Mouse (Mus musculus) midbrain, embryonic 13.5 days (tissue): ENCODE measurements around the gene Pgap3. TPM values are rescaled to one million over a fixed set of nuclear protein-coding genes. Genes with fewer than 3 reads are reported as not detected.

Source experiments
- ATAC-seq: fragments of 200-750 bp; cut with Nextera tagmentation; 2 replicates; pipeline ENCODE4 v1.8.0; 2017; ENCODE audit warnings: mild to moderate bottlenecking, moderate TSS enrichment, moderate library complexity
- H3K27ac ChIP-seq: fragments of 300-500 bp; sonication (generic); 2 replicates; pipeline ENCODE4 v1.5.1; 2015; ENCODE audit warnings: inconsistent platforms, mild to moderate bottlenecking, moderate library complexity
- H3K27me3 ChIP-seq: fragments of 300-500 bp; sonication (generic); 2 replicates; pipeline ENCODE4 v1.6.1; 2015; ENCODE audit warnings: mild to moderate bottlenecking, inconsistent platforms
- H3K36me3 ChIP-seq: fragments of 300-500 bp; sonication (generic); 2 replicates; pipeline ENCODE4 v1.6.1; 2015; ENCODE audit warnings: mild to moderate bottlenecking, inconsistent platforms
- H3K4me1 ChIP-seq: fragments of 300-500 bp; sonication (generic); replicated peaks from 2 replicates; pipeline ENCODE4 v1.6.1; 2015; ENCODE audit warnings: inconsistent platforms
- H3K4me2 ChIP-seq: fragments of 300-500 bp; sonication (generic); replicated peaks from 2 replicates; pipeline ENCODE4 v1.6.1; 2015; ENCODE audit warnings: moderate library complexity, mild to moderate bottlenecking, inconsistent platforms
- H3K4me3 ChIP-seq: fragments of 300-500 bp; sonication (generic); replicated peaks from 2 replicates; pipeline ENCODE4 v1.5.1; 2015; ENCODE audit warnings: mild to moderate bottlenecking, inconsistent platforms
- H3K9ac ChIP-seq: fragments of 300-500 bp; sonication (generic); replicated peaks from 2 replicates; pipeline ENCODE4 v1.6.1; 2015; ENCODE audit warnings: mild to moderate bottlenecking, inconsistent platforms
- H3K9me3 ChIP-seq: fragments of 300-500 bp; sonication (generic); 2 replicates; pipeline ENCODE4 v1.6.1; 2016; ENCODE audit warnings: mild to moderate bottlenecking, inconsistent platforms
- WGBS: fragments of 180-500 bp; shearing (Covaris S2); methylation state at CpG from one replicate; pipeline ENCODE4 v1.1.7; 2015; 5-methylcytosine and 5-hydroxymethylcytosine counted together
- polyA plus RNA-seq: library from polyadenylated mRNA; unstranded; fragments of >200 nt; fragmentation: Nextera tagmentation; extraction: Ambion mirVana; gene quantifications from 2 replicates; pipeline ENCODE4 v1.2.1, GENCODE M21; 2015

The Pgap3 gene
- polyA plus RNA-seq = 9.2 and 10.7 TPM in 2 replicates

GRCm38 (mm10) chr11:98400161-98400726 lies at the start of gene Pgap3:
Gene Pgap3 (minus strand): TSS chr11:98400490.
- H3K4me2 ChIP-seq = peak within 1 kb of the TSS; percentile 68
- H3K4me3 ChIP-seq = peak within 1 kb of the TSS; percentile 64
- H3K27me3 ChIP-seq = peaks cover 12% of the 10 kb centered on the region
- no peaks in the 10 kb centered on the region for H3K9me3 ChIP-seq
- peak within 1 kb of the TSS; percentile 76 for H3K9ac ChIP-seq
- peaks cover 14% of the 10 kb centered on the region for H3K4me1 ChIP-seq
- peak within 1 kb of the TSS; percentile 98 for H3K27ac ChIP-seq
- whole genome bisulfite sequencing = under 1% methylated on average over 40 of the region's 40 CpGs
- peaks cover 7% of the 10 kb centered on the region for H3K36me3 ChIP-seq
- ATAC-seq = peak; percentile 94

GRCm38 (mm10) chr11:98449419-98449818 lies 49.1 kb upstream of the Pgap3 start:
- ATAC-seq = no peak
- H3K9me3 ChIP-seq = no peaks in the 10 kb centered on the region
- H3K4me3 ChIP-seq = no peak overlapping the region
- no peak overlapping the region for H3K9ac ChIP-seq
- peaks cover 43% of the 10 kb centered on the region for H3K27me3 ChIP-seq
- H3K36me3 ChIP-seq = no peaks in the 10 kb centered on the region
- H3K4me1 ChIP-seq = peaks cover 6% of the 10 kb centered on the region
- 80% methylated on average over 3 of the region's 3 CpGs for WGBS
- no peak overlapping the region for H3K27ac ChIP-seq
- no peak overlapping the region for H3K4me2 ChIP-seq

- H3K36me3 ChIP-seq = no peaks in the 10 kb centered on the region
- H3K9ac ChIP-seq = no peak overlapping the region
- peaks cover 43% of the 10 kb centered on the region for H3K27me3 ChIP-seq
- 54% methylated on average over 10 of the region's 13 CpGs for WGBS
- no peak overlapping the region for H3K4me2 ChIP-seq
- H3K27ac ChIP-seq = no peak overlapping the region
- no peak overlapping the region for H3K4me3 ChIP-seq
- no peak for ATAC-seq
- H3K9me3 ChIP-seq = no peaks in the 10 kb centered on the region
- peaks cover 6% of the 10 kb centered on the region for H3K4me1 ChIP-seq
These were observed 48.0 kb upstream of the Pgap3 start for GRCm38 (mm10) chr11:98448191-98448790.

- no peaks in the 10 kb centered on the region for H3K36me3 ChIP-seq
- H3K27ac ChIP-seq = no peak overlapping the region
- ATAC-seq = no peak
- 0 out of 2 replicates have a peak overlapping the region, but pooled peaks have one; percentile 5 for H3K4me2 ChIP-seq
- peaks cover 43% of the 10 kb centered on the region for H3K27me3 ChIP-seq
- no peak overlapping the region for H3K9ac ChIP-seq
- no peak overlapping the region for H3K4me3 ChIP-seq
- peaks cover 6% of the 10 kb centered on the region for H3K4me1 ChIP-seq
- 14% methylated on average over 7 of the region's 7 CpGs for WGBS
- no peaks in the 10 kb centered on the region for H3K9me3 ChIP-seq
These were observed 47.2 kb upstream of the Pgap3 start for GRCm38 (mm10) chr11:98447475-98447834.

DNA sequence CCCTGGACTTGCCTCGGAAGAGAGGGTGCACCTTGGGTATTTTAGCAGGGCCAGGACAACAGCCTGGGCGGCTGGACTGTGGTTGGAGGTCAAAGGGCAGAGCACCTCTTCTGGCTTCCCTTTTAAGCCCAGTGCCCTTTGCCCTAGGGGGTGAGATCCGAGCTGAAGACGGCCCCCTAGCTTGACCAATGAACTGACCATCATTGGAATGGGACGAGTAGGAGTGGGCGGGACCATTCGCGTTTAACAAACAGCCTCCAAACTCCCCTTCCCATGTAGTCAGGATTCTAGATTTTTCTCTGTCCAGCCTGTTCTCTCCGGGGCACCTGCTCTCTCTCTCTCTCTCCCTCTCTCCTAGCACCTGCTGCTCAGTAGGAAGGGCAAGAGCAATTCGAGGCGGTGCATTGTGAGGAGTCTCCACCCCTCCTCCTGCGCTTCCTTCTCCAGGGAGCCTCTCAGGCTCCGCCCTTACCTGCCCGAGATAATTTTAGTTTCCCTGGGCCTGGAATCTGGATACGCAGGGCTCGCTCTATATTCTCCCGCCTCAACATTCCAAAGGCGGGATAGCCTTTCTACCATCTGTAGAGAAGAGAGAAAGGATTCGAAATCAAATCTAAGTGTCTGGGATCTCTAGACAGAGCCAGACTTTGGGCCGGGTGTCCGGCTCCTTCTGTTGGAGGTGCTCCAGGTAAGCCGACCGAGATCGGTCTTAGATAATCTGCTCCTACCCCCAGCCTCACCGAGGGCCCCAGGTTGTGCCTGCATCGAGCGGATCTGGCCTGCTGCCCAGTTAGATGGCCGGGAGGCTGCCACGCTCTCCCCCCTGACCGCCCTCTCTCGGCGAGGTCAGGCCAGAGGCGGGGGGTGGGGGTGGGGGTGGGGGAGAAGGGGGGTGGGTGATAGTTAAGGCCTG lies 46.5 kb upstream of the Pgap3 start:
- no peaks in the 10 kb centered on the region for H3K9me3 ChIP-seq
- peak overlapping the region; percentile 5; the same call in 1 of the 2 replicates for H3K4me2 ChIP-seq
- no peak overlapping the region for H3K9ac ChIP-seq
- H3K36me3 ChIP-seq = no peaks in the 10 kb centered on the region
- 1% methylated on average over 31 of the region's 33 CpGs for WGBS
- peaks cover 6% of the 10 kb centered on the region for H3K4me1 ChIP-seq
- H3K27me3 ChIP-seq = peaks cover 43% of the 10 kb centered on the region
- H3K27ac ChIP-seq = no peak overlapping the region
- ATAC-seq = no peak
- H3K4me3 ChIP-seq = no peak overlapping the region

- ATAC-seq = no peak
- peaks cover 6% of the 10 kb centered on the region for H3K4me1 ChIP-seq
- no peak within 1 kb of the TSS for H3K9ac ChIP-seq
- 11% methylated on average over 5 of the region's 5 CpGs for WGBS
- H3K4me2 ChIP-seq = peak within 1 kb of the TSS; percentile 5; the same call in 1 of the 2 replicates
- H3K36me3 ChIP-seq = no peaks in the 10 kb centered on the region
- no peak within 1 kb of the TSS for H3K4me3 ChIP-seq
- H3K27ac ChIP-seq = no peak within 1 kb of the TSS
- peaks cover 43% of the 10 kb centered on the region for H3K27me3 ChIP-seq
- no peaks in the 10 kb centered on the region for H3K9me3 ChIP-seq
These were observed 45.9 kb upstream of the Pgap3 start, which contains the start of gene Grb7 for GRCm38 (mm10) chr11:98446213-98446561. Gene Grb7 (plus strand): TSS chr11:98446394.

GRCm38 (mm10) chr11:98445679-98446078 lies 45.4 kb upstream of the Pgap3 start:
- H3K27me3 ChIP-seq = peaks cover 43% of the 10 kb centered on the region
- 66% methylated on average over 4 of the region's 4 CpGs for WGBS
- no peak overlapping the region for H3K27ac ChIP-seq
- ATAC-seq = no peak
- no peaks in the 10 kb centered on the region for H3K36me3 ChIP-seq
- H3K4me2 ChIP-seq = no peak overlapping the region
- H3K4me1 ChIP-seq = peaks cover 6% of the 10 kb centered on the region
- no peak overlapping the region for H3K4me3 ChIP-seq
- H3K9me3 ChIP-seq = no peaks in the 10 kb centered on the region
- H3K9ac ChIP-seq = no peak overlapping the region

DNA sequence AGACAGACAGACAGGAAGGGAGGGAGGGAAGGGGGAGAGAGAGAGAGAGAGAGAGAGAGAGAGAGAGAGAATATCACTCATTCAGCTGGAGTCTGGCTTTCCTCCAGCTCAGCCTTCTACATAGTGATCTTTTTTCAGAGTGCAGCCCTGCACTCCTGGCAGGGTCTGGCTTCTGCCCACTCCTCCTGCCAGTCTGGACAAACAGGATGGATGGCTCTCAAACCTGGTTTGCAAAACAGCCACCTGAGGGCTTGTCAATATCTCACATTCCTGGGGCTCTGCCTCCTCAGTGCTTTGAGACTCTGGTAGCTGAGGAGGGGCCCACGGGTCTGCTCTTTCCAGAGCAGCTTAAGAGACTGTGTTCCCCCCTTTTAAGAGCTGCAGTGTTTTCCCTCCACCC lies 44.9 kb upstream of the Pgap3 start:
- no peak for ATAC-seq
- H3K36me3 ChIP-seq = no peaks in the 10 kb centered on the region
- H3K4me1 ChIP-seq = peaks cover 6% of the 10 kb centered on the region
- 50% methylated on average over 1 of the region's 1 CpGs for whole genome bisulfite sequencing
- no peak overlapping the region for H3K4me2 ChIP-seq
- no peak overlapping the region for H3K4me3 ChIP-seq
- no peak overlapping the region for H3K27ac ChIP-seq
- no peaks in the 10 kb centered on the region for H3K9me3 ChIP-seq
- peaks cover 43% of the 10 kb centered on the region for H3K27me3 ChIP-seq
- no peak overlapping the region for H3K9ac ChIP-seq

DNA sequence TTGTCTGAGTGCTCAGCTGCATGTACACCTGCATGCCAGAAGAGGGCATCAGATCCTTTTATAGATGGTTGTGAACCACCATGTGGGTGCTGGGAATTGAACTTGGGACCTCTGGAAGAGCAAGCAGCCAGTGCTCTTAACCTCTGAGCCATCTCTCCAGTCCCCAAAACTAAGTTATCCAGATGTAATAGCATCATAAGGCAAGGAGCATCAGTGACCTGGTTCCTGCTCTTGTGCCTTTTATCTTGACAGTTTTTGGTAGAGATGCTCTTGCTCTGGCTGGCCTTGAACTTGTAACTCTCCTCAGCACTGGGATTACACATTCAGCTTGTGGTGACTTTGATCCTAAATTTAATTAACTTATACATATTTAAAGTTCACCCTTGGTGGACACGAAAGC lies 43.4 kb upstream of the Pgap3 start:
- peaks cover 35% of the 10 kb centered on the region for H3K27me3 ChIP-seq
- no peaks in the 10 kb centered on the region for H3K36me3 ChIP-seq
- no peak overlapping the region for H3K4me2 ChIP-seq
- no peak overlapping the region for H3K9ac ChIP-seq
- no peaks in the 10 kb centered on the region for H3K9me3 ChIP-seq
- peaks cover 6% of the 10 kb centered on the region for H3K4me1 ChIP-seq
- no peak for ATAC-seq
- 100% methylated on average over 1 of the region's 1 CpGs for WGBS
- H3K4me3 ChIP-seq = no peak overlapping the region
- no peak overlapping the region for H3K27ac ChIP-seq

DNA sequence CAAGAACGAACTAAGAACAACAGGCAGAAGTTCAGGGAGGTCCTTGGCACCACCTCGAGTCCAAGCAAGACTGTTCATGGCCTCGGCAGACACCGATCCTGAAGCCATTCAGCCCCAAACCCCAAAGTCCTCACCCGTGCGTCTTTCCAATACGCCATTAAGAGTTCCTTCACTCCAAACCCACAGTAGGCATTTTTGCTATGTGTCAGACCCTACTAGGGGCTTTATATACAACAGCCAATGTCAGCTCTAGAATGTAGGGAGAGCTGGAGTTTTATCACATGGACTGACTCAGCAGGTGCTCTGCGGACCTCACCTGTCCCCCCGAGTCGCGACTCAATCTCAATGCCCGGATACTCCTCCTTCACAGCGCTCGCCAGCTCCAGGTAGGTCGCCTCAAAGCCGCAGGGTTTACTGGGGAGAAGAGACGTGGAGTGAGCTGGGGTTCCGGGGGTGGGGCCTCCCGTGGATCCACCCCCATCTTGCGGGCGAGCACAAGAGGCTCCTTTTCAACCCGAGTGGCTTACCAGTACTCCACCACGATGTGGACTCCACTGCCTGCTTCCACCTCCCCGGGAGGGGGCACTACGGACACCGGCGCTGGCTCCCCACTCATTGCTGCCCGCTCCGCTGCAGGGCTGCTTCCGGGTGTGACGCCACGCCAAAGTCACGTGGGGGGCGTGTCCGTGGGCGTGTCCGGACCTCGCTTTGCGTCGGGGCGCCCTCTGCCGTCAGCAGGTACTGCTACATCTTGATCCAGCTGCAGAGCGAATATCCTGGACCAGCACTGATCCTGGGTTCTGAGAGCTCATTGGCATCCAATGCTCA lies 38.3 kb upstream of the Pgap3 start, which contains the start of gene Mien1:
Gene Mien1 (minus strand): TSS at position 661 of the 828 bp plus-strand sequence.
- H3K36me3 ChIP-seq = peaks cover 25% of the 10 kb centered on the region
- H3K4me3 ChIP-seq = peak within 1 kb of the TSS; percentile 77
- no peaks in the 10 kb centered on the region for H3K27me3 ChIP-seq
- ATAC-seq = peak; percentile 95
- H3K9ac ChIP-seq = peak within 1 kb of the TSS; percentile 69
- peak within 1 kb of the TSS; percentile 73 for H3K4me2 ChIP-seq
- peak within 1 kb of the TSS; percentile 57 for H3K27ac ChIP-seq
- WGBS = 2% methylated on average over 43 of the region's 43 CpGs
- peaks cover 9% of the 10 kb centered on the region for H3K4me1 ChIP-seq
- H3K9me3 ChIP-seq = no peaks in the 10 kb centered on the region

DNA sequence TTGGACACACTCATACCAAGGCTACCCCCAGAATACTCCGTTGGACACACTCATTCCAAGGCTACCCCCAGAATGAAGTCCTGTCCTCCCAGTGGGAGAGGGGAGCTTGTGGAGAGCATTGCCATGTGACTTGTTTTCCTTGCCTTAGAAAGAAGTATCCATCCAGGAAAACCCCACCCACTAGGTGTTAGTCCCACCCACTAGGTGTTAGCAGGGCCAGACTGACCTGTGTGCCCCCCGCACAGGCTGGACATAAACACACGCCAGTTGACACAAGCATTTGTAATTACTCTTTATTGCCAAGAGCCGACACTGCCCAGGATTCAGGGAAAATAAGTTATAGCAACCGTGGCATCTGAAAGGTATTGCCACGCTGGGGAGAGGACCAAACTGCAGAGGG lies 37.2 kb upstream of the Pgap3 start:
- Histone ChIP-seq H3K36me3 (peaks cover 27% of the 10 kb centered on the region), H3K4me2 (0 out of 2 replicates have a peak overlapping the region, but pooled peaks have one; percentile 73), H3K9ac (no peak overlapping the region), H3K27ac (no peak overlapping the region), H3K4me1 (peaks cover 9% of the 10 kb centered on the region), H3K4me3 (no peak overlapping the region), H3K27me3 (no peaks in the 10 kb centered on the region), H3K9me3 (no peaks in the 10 kb centered on the region)
- no peak for ATAC-seq
- 89% methylated on average over 6 of the region's 6 CpGs for WGBS
